Mouse (Mus musculus) adrenal gland, postnatal 14 days (tissue): ENCODE measurements around the gene Adk. TPM values are rescaled to one million over a fixed set of nuclear protein-coding genes. Genes with fewer than 3 reads are reported as not detected.

ENCODE experiments used
- DNase-seq: peaks from one replicate; pipeline ENCODE4 v3.0.0; 2021; ENCODE audit warnings: mixed read lengths
- total RNA-seq: library from RNA; stranded (reverse); gene quantifications from 2 replicates; pipeline ENCODE4 v1.2.3, GENCODE M21; 2021

The Adk gene
- total RNA-seq, 1 experiment from 2014 or later = 164 TPM

DNA sequence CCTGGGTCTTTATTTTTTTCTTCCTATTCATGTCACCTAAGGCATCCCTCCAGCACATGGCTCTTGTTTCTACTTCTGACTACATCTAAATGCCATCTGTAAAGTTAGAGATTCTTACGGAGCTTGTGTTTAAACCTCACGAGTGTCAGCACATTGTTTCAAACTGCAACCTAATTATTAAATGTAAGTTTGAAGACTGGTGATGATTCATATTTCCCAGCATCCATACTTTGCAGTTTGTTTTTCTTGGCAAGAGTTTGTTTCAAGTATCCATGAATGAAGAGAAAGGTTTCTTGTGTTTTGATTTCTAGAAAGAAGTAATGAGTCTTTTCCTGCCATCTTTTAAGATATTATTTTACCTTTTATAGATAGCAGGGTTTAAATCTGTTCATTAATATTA, 299.3 kb downstream of the Adk start:
- no peak for DNase-seq

DNA sequence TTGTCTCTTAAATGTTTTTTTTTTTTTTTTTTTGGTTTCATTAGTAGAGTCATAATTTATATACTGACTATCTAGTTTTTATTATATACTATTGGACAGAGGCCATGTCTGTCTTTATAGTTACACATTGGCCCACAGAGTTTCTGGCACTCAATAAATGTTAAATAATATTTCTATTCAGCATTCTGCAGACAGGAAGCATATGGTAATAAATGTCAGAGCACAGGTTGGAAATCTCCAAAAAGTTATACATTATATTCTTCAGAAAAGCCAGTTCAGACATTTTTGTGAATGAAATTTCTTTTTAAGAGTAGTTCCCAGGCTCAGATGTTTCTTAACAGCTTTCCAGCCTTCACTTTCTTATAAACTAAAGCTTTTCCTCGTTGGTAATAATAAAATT, 303.9 kb downstream of the Adk start:
- DNase-seq = no peak

DNA sequence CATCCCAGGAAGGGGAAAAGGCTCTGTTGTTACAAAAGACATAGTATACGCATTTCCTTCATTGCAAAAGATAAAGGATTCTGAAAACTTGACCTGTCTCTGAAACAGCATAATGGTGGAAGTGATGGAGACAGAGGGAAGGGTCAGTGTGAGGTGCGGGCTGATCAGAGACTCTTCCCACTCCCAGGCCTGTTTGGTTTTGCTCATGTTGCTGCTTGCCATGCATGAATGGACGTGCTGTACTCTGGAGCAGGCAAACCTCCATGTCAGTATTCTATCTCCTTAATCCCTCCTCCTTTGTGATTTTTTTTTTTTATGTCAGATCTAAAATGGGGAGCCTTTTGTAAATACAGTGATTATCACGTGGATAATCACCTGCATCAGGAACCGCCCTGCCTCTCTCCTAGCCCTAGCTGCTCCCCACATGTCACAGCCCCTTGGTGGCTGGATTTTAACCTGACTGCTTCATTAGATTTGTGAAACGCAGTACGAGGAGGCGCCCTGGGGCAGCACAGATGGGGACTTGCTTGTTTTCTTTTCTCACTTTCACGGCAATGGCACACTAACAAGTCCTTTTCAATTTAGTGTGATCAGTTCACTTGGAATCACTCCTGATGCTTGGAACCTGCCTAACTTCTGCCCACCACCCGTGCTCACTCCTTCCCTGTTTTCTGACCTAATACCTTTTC, 307.0 kb downstream of the Adk start:
- no peak for DNase-seq

DNA sequence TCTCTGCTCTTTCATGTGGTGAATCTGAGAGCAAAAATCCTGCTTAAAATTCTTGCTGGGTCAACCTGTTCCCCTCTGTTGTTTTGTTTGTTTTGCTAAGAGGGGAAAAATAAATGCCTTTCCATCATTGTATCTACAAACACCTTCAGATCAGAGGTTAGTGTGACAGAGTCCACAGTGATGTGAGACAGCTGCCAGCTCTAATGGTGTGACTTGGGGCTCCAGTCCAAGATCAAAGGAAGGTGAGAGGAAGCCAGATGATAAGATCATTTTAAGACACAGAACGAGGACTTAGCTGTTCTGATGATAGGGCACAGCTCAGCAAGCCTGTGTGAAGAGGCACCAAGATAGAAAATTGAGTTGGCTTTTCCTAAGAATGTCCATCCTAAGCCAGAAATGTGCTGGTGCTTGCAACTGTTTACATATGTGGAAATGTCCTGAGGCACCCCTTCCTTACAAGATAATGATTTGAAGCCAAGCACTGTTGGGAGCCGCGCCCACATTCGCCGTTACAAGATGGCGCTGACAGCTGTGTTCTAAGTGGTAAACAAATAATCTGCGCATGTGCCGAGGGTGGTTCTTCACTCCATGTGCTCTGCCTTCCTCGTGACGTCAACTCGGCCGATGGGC, 307.6 kb downstream of the Adk start:
- DNase-seq = no peak

DNA sequence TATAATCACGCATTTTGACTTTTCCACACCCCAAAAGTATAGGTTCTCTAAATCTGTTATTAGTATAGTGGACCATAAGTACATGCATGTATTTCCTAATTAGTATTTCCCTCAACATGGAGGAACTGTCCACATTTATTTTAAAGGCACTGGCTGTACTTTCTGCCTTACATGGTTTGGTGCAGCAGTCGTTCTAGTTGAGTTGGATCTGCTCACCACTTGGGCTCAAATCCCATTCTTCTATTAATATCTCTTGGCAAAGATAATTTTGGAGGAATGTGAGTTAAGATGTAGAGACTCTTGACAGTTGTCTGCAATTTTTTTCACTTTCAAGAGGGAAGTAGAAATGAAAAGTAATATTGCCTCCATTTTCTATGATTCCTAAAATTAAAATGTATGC, 314.7 kb downstream of the Adk start:
- no peak for DNase-seq

DNA sequence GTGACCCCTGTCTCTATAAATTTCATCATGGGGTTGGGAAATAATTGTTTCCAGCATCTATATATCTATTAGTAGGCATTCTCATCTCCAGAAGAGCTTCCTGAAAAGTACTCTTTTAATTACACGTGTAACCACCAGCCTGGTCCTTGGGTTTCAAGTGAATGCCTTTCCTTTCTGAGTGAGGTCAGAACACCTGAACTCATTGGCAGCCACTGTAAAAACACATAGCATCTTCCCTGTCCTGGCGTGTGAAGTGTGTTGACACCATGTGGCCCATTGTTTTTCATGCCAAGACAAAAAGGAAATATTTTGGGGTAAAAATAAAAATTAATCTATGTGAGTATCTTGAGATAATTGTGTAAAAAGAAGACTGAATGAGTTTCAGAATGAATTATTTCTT, 316.2 kb downstream of the Adk start:
- DNase-seq = no peak

DNA sequence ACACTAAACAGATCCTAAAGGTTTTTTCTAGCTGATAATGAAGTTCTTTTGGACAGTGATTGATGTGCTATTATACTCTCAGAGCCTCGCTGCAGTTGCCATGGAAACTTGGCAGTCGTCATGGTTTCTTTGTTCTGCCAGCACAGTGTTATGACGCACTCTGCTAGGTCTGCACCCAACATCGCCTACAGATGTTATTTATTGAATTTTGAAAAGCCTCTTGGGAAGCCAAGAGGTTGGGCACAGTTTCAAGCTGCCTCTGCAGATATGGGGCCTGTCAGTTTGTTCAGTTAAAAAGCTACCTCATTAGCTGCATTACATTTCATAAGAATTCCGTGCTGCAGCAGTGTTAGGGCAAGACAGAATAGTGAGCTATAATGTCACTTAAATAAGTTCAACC, 316.8 kb downstream of the Adk start:
- peak; percentile 91 for DNase-seq

DNA sequence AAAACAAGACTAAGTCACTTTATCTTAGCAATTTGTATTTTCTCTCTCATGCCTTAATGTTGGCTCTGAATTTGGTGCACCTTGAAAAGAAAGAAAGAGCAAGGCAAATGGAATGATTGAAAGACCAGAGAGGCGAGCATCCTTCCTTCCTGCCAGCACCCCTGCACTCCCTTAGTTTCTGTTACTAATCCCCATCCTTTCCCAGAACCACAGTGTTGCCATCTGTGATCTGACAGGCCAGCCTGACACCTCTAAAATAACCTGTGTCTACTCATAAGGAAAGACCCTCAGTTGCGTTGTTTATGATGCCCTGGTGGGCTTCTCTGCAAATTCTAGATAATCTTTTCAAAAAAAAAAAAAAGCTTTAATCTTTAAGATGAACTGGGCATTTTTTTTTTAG, 319.6 kb downstream of the Adk start:
- no peak for DNase-seq

DNA sequence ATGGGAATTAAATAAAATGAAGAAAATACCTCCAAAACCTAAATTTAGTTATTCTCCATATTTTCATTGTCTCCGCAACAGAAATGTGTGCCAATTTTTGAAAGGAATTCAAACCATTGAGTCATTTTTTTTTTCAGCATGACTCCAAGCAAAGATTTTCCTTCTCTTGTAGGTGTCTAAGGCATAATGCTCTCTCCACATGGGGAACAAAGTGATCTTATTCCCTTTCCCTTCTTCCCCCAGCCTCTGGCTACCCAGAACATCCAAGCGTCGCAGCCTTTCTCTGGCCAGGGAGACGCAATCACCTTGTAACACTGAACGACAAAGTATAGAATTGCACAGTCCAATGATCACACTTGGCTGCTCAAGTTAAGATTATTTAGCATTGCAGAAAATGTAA, 320.3 kb downstream of the Adk start:
- DNase-seq = no peak

DNA sequence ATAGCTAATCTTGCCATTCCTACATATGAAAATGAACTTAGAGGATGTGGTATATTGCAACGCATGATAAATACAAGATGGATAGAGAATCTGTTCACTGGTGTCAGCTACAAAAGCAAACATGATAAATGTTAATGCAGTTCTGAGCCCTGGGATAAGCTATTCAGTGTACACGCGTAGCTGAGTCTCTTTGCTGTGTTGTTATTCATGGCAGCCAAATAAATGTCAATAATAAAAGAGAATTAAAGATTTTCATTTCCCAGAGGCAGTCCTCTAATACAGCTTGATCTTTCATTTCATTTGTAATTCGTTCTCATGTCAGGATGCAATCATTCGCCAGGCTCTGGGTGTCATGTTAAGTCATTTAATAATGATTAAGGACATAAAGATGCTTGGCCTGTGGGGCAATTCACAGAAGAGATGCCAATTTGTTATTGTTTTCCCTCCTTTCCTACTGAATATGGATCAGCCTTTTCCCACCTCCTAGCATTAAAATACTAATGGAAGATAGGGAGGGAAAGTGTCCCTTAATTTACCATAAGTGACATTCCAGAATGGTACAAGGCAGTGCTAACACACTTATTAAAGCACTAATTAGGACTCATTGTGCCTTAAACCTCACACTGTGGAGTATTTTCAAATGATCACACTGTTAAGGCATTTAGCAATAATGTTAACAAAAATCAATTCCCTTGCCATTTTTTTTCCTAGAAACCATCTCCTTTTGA, 331.5 kb downstream of the Adk start:
- no peak for DNase-seq

DNA sequence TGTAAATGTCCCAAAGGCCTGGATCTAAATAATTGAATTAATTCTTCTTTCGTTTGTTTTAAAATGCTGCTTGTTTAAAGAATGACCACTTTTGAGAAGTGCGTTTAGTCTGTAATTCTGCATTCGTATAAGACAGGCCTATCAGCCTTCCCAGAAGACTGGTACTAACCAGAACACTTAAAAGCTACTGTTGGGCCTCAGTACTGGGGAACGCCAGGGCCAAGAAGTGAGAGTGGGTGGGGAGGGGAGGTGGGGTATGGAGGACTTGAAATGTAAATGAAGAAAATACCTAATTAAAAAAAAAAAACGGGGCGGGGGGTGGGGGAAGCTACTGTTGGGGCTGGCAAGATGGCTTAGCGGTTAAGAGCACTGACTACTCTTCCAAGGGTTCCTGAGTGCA, 347.1 kb downstream of the Adk start:
- no peak for DNase-seq

DNA sequence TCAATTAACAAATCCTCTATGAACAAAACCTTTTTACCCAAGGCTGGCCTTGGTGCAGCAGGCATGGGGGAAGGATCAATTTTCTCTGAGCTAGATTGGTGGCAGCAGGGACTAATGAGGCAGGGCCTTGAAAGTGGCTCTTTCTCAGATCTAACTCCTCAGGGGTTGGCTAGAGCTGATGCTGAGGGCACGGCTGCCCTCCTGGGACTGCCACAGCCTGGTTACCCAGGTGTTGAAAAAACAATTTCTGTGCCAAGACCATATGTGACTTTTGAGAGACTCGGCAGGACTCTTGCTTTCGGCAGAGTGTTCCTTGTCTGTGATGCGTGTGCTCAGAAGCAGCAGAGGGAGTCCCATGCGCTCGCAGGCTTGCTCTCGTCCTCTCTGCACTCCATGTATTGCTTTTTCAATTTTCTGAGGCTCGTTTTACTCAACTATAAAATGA, 349.8 kb downstream of the Adk start:
- no peak for DNase-seq

DNA sequence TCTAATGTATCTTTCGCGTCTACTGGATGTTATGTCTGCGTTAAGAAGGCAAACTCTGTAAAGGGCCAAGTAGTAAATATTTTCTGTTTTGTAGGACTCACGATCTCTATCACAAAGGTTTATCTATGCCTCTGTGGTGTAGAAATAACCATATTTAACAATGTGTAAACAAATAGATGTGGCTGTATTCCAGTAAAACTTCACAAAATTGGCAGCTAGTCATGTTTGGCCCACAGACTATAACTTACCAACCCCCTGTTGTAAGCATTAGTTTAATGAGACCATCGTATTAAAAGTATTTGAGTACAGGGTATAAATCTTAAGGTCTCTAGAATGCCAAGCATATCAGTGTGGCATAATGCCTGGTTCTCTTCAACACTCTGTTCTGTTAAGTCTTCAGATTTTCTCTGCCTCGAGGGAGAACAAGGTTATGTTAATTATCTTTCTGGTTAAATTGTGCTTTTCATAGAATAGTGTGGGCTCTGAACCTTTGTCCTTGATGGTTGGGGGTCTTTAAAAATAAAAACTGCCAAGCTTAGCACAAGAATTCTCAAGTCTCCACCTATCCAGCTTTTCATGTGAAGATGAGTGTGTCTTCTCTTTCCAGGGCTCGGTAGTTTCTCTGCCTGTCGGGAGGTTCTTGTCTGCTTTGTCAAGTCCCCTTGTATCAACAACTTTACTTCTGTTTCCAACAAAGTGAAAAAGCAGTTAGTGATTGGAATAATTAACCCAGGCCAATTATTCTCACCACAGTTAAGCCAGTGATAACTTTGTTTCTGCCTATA, 350.4 kb downstream of the Adk start:
- DNase-seq = no peak

DNA sequence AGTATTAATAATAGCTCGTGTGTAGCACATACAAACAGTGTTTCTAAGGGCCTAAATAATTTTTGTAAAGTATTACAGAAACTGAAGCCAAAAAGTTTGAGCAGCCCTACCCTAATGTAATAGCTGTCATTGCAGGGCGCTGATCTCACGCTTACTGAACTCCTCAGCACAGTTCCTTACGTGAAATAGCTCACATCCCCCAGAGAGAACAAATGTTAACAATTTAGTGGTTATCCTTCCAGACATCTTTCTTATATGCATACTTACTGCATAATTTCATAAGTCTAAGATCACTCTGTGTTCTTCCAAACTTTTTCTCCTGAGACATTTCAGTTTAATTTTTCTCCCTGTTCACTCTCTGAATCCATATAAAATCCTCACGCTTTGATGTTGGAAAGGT, 354.6 kb downstream of the Adk start:
- DNase-seq = no peak

DNA sequence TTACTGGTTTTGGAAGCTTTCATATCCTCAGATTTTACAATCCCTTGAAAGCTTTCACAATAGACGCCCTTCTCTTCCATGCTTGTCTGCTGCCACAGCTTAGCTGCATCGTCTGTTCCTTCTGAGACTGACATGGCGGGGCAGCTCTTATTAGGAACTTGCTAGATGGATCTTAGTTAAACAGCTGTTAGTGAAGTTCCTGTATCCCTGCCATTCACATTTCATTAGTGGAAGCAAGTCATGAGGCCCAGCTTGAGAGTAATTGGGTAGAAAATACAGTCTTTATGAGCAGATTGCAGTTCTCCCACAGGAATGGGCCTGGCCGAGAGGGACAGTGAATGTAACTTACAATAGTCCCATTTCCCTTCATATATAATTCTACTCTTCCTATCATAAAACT, 356.5 kb downstream of the Adk start:
- no peak for DNase-seq

DNA sequence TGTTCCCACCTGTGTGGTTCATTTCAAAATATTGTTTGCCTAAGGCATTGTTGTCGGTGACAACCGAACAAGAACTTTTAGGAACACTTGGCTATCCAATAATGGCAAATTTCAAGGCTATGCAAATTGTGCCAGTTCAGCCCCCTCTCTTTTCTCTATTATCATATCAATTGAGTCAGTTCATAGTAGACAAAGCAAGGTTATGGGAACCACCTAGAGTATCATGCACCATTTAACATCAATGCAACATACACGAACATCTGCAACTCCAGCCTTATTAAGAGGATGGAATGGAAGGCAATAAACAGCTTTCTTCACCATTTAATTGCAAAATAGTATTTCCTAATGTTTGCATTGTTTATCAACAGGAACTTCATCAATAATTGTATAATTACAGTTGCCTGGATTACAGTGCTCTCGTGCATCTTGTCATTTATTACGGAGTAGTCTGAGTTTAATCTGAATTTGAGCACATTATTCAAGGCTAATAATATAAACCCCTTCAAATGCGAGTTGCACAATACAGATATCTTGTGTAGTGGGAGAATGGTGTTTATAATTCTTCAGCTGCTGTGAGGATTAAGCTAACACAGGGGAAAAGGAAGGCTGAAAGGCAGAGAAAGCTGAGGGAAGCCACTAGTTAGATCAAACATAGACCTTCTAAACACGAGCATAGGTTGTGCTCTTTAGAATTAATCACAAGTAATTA, 358.5 kb downstream of the Adk start:
- no peak for DNase-seq

DNA sequence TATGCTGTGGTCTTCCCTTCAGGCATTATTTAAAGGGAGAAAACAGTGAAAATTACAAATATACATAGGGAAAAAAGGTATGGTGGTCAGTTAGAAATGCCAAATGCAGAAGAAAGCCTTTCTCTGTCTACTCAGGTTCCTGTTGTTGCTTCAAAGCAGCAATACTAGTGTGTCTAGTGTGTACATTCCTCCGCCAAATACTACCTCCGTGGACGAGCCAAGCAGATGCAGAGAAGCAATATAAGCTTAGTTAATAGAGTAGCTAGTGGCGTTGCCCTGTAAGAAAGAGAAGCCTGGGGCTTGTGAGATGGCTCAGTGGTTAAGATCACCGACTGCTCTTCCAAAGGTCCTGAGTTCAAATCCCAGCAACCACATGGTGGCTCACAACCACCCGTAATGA, 359.1 kb downstream of the Adk start:
- no peak for DNase-seq

DNA sequence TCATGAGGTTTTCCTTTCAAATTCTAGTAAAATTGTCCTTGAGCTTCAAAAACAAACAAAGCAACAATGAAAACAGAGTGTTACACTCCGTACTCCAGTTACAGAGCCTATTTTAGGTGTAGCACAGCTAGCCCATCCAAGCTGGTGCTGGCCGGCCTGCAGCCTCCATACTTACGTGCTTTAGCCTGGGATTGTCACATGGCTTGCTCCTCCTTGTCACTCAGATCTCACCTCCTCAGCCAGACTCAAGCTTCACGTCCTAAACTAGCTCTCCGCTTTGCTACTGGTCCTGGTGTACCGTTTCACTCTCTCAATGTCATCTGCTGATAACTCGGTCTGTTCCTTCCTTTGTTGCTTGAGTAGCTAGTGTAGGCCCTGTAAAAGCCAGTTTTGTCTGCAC, 366.0 kb downstream of the Adk start:
- no peak for DNase-seq

DNA sequence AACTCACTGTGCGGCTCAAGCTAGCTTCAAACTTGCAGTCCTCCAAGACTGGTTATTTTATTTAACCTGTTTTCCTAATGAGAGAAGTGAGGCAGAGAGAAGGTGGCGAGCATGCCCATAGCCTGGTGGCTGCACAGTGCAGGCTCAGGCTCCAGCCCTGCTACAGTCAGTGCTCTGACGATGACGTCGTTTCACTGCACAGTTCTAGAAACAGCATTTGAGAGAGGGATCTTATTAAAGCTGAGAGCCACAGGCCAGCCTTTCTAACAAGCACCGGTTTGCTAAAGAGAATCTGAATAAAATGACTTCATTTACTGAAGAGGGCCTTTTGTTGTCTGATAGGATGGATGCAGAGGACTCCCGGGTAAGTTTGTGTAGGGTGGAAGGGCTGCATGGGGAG, 375.0 kb downstream of the Adk start:
- DNase-seq = no peak

DNA sequence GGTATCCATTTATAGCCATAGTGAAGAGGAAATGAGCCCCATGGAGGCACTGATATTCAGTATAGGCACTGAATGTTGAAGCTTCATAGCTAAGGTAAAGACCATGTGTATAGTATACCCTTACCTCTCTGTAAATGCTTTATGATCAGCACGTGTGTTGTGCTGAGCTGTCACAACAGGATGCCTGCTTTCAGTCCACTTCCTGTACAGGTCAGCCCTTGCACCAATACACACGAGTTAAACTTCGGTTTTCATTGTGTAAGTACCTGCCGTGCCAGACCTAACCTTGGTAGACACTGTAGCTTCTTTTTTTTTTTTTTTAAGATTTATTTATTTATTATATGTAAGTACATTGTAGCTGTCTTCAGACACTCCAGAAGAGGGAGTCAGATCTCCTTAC, 381.0 kb downstream of the Adk start:
- no peak for DNase-seq

DNA sequence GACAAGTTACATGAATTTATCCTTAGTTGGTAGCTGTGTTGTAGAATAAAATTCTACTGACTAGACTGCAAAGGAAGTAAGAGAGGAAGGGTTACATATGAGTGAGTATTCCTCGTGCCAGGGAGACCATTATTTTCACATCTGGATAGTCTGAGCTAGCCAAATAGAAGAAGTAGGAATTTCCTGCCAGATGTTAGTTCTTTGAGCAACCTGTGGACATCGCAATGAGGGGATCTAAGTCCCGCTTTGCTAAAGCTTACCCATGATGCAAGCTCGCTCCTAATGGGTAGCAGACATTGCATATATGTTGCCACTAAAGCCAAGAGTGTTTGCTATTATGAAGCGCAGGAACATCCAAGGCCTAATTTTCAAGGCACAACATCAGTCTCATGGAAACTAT, 381.6 kb downstream of the Adk start:
- no peak for DNase-seq

DNA sequence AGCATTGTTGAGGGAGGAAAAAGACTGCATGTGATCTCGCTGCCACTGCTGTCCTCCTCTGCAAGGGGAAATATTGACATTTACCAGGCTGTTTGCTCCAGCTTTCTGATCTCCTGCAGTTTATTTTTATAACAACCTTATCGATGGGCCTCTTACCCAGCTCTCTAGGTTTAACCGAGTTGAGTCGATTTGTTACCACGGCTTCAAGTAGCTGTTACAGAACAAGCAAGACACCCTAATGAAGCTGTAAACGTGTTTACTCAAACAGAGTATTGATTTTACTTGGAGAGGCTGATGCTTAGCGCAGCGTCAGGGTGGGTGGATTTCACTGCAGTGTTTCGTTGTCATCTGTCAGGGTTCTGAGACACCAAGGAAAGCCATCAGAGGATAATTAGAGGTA, 382.3 kb downstream of the Adk start:
- DNase-seq = no peak
